Mouse (Mus musculus) adipocyte (in vitro differentiated cells): ENCODE measurements around the gene Hmces.

Experiments used
- DNase-seq: peaks from one replicate; pipeline ENCODE4 v3.0.0-alpha.2; 2016; ENCODE audit warnings: low spot score

The Hmces gene

DNA sequence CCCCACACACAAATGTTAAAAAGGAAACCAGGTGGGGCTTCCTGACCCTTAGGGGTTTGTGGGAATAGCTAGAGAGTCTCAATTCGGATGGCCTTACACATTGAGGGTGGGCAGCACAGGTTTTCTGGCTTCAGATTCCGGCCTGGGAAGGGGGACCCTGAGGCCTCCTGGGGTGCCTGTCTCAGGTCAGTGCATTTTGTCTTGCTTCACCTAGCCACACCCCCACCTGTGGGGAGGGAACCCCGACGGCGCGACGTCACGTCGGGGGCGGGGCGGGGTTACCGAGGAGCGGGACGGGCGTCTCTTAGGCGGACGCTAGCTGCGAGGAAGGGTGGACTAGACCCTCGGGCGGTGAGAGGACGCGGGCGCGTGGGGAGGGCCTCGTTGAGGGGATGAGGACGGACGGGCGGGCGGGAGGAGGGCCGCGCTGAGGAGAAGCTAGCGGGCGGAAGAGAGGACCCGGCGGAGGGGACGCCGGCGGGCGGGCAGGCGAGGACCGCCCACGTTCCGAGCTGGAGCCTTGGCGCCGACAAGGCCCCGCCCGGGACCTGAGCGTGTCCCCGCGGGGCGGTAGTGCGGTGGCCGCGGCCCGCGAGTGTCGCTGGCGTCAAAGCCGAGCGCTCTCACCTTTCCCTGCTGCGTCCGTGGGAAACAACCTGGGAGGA is at the start of gene Hmces:
TSS of gene Hmces (plus strand) at position 275 of the 665 bp plus-strand sequence.
- peak; percentile 74 for DNase-seq

DNA sequence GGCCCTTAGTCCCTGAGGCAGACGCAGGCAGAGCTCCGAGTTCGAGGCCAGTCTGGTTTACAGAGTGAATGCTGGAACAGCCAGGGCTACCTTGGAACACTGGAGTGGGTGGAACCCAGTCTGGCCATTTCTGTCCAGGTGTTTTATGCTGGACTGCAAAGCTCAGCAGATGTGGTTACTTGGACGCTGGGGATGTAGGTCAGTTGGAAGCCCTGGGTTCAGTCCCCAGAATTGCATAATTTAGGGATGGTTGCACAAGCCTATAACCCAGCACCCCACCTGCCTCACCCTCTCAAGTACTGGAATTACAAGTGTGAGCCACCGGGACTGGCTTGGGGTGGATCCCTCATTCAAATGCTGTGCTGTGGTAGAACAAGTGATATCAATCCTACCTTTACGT is 47.5 kb upstream of the Hmces start:
- DNase-seq = no peak

DNA sequence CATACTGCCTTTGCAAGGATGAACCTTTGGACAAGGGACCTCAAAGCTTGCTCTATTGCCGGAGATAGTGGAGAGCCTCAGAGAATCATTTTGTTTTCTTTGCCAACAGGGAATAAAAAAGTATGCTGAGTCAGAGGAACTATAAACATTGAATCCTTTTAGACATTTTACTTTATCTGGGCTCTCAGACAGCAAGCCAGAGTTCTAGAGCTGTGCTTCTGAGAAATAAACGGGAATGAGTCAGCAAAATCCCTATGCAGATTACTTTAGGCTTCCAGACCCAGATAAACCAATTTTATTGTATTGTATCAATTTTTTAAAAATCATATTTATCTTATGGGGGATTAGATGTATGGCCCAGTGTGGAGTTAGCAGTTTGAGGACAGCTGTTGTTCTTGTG is 46.5 kb upstream of the Hmces start:
- DNase-seq = peak; percentile 40

DNA sequence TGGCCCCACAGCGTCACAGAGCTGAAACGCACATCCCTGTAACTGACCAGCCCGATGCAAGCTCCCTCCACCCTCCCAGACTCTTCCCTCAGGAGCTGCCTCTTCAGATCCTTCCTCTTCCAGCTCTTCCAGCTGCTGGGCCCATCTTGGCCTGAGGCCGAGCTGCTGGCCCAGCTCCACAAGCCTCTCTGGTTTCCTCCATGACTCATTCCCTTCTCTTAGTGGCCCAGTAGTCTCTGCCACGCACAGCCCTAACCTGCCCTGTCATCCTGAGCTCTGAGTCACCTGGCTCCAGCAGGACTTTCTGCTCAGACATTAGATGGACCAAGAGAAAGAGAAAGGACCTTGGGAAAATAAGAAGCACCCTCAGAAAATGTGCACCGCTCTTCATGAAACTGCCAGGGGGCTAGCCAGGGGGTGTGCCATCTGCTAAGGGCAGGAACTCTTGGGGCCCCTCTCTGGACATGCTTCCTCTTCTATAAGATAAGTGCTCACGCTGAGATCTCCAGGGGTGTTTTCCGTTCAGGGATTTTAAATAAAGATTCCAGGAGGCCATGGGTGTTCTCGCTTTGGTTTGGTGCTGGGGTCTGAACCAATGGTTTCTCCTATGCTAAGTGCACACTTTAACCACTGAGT is 44.7 kb upstream of the Hmces start:
- peak; percentile 90 for DNase-seq

DNA sequence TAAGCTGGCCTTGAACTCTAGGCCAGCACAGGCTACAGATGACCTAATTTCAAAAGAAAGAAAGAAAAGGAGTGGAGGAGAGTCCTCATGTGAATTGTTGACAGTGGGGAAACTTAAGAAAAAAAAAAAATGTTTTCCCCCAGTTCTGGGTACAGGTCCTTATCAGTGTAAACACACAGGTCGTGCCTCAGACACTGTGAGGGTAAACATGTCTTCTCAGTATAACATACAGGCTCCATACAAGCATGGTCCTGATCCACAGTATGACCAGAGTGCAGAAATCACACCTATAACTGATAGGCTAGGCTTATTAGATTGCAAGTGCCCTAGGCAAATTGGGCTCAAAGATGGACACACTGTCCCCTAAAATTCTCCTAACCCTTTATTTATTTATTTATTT is 43.3 kb upstream of the Hmces start:
- no peak for DNase-seq

DNA sequence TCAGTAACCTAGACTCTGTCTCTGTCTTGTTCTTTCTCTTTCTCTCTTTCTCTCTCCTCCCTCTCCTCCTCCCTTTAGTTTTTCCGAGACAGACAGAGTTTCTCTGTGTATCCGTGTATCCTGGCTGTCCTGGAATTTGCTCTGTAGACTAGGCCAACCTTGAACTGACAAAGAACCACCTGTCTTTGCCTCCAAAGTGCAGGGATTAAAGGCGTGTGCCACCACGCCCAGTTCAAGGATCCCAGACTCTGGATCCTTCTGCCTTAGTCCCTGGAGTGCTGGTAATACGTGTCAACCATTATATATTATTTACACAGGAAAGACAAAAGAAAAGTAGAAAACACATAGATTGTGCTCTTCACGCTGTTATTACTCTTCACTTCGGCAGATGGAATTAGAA is 42.5 kb upstream of the Hmces start:
- DNase-seq = no peak

DNA sequence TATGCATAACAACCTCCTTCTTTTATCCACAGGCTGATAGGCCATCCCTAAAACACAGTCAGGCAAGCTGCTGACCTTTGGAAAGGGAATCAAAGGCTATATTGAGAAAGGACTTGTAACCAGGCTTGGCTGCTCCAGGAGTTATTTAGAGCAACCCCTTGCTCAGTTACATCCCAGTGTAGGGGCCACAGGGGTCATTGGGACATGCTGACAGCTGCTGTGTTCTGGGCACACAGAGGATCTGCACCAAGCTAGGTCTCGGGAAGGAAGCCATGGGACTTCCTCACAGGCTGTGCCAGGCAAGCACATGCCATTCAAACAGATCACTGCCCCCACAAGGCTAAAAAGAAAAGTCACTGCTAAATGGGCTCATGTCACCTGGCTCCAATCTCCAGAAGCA is 40.6 kb upstream of the Hmces start:
- DNase-seq = peak; percentile 84

DNA sequence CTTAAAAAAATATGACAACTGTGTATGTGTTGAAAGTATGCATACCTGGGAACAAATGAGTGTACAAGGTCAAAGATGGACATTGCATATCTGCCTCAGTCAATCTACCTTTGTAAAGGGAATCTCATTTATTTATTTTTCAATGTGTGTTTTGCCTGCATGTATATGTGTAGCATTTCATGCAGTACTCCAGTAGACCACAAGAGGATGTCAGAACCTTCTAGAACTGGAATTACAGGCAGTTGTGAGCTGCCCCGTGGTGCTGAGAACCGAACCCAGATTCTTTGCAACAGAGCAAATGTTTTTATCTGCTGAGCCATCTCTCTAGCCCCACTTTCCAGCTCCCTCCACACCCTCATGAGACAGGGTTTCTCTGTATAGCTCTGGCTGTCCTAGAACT is 39.8 kb upstream of the Hmces start:
- DNase-seq = no peak

DNA sequence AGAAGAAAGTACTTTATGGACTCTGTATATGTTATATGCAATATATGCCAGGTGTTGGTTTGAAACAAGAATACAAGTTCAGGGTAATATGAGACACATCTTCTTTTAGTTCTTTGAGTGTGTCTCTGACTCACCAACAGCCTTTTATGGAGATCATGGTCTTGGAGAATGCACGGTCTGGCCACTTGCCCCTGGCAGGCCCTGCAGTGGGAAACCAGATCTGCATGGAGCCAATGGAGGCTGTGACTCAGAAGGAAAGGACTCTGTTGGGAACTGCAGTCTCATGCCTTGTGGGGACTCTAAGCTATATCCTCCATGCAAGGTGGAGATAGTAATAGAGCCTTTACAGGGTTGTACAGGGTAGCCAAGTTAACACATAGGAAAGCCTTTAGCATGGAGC is 38.7 kb upstream of the Hmces start:
- peak; percentile 66 for DNase-seq

GRCm38 (mm10) chr6:87875562-87875961 is 38.2 kb upstream of the Hmces start:
- DNase-seq = no peak

DNA sequence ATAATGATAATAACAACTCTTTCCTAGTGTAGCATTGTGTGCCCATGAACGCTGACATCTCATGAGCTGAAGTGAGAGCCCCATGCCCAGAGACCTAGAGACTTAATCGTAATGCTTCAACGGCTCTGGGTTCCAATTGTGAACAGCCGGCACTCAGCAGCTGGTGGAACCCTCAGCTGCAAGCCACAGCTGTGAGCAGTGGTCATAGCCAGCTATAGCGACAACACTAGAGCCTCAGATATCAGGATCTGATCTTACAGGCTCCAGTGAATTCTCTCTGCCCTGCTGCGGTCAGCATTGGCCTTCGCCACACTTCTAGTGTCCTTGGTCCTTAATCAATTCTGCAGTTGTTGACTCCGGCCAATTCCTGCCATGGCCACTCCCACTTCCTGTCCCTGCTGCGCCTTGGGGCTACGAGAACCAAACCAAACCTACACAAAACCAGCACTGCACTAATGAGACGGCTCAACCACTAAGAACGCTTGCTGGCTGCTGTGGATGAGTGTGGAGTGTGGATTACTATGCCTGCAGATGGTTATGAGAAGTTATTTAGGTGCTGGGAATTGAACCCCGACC is 37.6 kb upstream of the Hmces start:
- DNase-seq = no peak

- DNase-seq = no peak
Observed at GRCm38 (mm10) chr6:87879010-87879409, 34.7 kb upstream of the Hmces start.

DNA sequence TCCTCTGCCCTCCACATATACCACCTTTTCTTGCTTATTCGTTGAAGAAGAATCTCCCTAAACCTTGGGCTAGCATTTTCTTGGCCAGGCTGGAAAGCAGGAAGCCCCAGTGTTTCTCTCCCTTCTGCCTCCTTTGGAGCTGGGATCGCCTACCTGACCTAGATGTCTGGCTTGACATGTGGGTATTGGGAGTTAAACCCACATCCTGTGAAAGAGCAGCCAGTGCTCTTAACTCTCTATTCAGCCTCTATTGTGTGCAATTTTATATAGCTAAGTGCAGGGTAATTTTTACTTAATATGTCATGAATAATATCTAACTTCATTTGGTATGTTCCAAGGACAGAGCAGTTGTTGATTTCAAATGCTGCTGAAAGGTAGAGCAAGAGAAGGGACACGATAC is 34.1 kb upstream of the Hmces start:
- DNase-seq = no peak

DNA sequence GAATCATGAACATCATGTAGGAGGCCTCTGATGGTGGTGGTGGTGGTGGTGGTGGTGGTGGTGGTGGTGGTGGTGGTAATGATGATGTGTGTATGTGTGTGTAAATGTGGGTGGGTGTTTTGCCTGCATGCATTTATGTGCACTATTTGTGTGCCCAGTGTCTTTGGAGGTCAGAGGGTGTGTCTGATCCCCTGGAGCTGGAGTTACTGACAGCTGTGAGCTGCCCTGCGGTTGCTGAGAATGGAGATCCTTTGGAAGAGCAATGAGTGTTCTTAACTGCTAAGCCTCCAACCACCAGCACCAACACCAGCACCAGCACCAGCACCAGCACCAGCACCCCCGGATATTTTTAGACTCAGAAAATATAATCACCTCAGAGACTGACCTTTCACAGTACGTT is 31.5 kb upstream of the Hmces start:
- DNase-seq = no peak

DNA sequence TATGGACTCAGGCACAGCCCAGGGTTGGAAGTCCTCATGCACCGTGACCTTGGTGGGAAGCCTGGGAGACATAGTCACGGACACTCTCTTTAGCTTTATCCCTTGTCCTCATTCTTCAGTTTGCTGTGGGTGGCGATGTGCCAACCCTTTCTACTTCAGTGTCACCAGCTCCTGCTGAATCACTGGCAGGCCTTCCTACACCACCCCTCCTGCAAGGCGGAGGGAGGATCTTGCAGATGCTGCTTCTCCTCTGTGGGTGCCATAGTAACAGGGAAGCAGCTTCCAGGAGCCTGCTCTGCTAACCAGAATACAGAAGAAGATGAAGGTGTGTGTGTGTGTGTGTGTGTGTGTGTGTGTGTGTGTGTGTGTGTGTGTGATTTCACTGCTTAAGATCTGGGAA is 30.9 kb upstream of the Hmces start:
- DNase-seq = peak; percentile 44

GRCm38 (mm10) chr6:87886721-87887120 is 27.0 kb upstream of the Hmces start:
- peak; percentile 55 for DNase-seq

- DNase-seq = peak; percentile 100
Observed at GRCm38 (mm10) chr6:87887594-87888233, 26.0 kb upstream of the Hmces start, which contains the start of gene Copg1. Gene Copg1, plus strand, starts transcription at chr6:87887814.

GRCm38 (mm10) chr6:87893931-87894330 is 19.8 kb upstream of the Hmces start:
- no peak for DNase-seq

- DNase-seq = no peak
Observed at GRCm38 (mm10) chr6:87898028-87898427, 15.7 kb upstream of the Hmces start.

DNA sequence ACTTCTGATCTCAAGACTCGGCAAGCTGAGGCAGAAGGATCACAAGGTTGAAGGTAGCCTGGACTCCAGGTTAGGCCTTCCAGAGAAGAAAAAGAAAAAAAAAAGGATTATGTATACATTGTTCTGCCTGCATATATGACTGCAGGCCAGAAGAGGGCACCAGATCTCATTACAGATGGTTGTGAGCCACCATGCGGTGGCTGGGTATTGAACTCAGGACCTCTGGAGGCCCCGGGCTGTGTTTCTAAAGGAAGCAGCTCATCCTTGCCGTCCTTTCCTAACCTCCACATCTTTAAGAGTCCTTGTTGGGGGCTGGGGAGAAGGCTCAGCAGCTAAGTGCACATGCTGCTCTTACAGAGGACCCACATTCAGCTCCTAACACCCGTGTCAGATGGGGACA is 7.1 kb upstream of the Hmces start:
- no peak for DNase-seq

DNA sequence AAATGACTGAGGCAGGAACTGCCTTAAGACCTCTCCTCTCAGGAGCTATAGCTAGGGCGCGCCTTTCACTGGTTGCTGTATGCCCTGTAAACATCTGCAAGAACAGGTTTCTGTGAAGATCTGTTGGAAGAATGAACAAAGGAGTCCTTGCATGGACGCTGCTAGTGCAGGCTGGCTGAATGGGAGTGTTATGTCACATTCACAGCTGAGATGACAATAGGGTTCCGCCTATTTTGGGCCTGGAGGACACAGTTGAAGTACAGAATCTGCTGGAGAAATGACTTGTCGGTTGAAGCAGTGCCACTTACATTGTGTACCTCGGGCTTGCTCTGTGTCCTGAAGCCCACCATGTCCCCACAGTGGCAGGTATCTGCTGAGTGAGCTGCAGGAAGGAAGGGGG is 4.6 kb upstream of the Hmces start:
- DNase-seq = no peak

DNA sequence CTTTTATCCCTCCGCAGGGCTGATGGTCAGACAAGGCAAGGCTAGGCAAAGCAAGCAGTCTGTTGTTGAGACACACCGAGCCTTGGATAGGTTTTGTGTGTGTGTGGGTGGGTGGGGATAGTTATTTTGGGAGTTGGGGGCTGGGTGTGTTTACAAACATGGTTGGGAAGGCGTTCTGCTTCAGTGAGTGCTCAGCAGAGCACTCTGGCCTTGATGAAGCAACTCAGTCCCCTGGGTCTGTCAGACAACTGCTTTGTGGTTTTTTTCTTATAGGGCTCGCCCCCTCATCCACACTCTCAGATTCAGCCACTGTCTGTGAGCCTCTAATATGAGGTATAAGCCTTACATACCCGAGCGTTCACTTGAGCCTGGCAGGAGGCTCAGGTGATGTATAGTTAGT is 2.2 kb upstream of the Hmces start:
- peak; percentile 71 for DNase-seq
